Mouse (Mus musculus) ES-Bruce4 (cell line): ENCODE measurements at regions not wholly inside any gene's neighbourhood (a gene's known extent, or its start where the extent isn't known, plus 50 kb on each side); places are given as distances from the start of the nearest gene placed in this dataset.

ENCODE experiments used
- H3K27ac ChIP-seq: 2 replicates; pipeline ENCODE4 v1.5.1; 2012; ENCODE audit warnings: low read length, inconsistent platforms; ENCODE audit not compliant: insufficient read depth
- H3K27me3 ChIP-seq: 2 replicates; pipeline ENCODE4 v1.6.1; 2012; ENCODE audit warnings: mild to moderate bottlenecking, low read length, inconsistent platforms; ENCODE audit not compliant: control insufficient read depth, poor library complexity, insufficient read depth, severe bottlenecking
- H3K36me3 ChIP-seq: 2 replicates; pipeline ENCODE4 v1.6.1; 2012; ENCODE audit warnings: inconsistent platforms, mild to moderate bottlenecking, low read length, moderate library complexity; ENCODE audit not compliant: control insufficient read depth, poor library complexity, insufficient read depth, severe bottlenecking
- H3K4me1 ChIP-seq: one replicate; pipeline ENCODE4 v1.8.1; 2011; ENCODE audit warnings: low read length; ENCODE audit not compliant: control insufficient read depth, insufficient read depth
- H3K4me3 ChIP-seq: 2 replicates; pipeline ENCODE4 v1.5.1; 2011; ENCODE audit warnings: low read depth, mild to moderate bottlenecking, low read length
- H3K9ac ChIP-seq: 2 replicates; pipeline ENCODE4 v1.6.1; 2012; ENCODE audit warnings: low read depth, mild to moderate bottlenecking, inconsistent platforms; ENCODE audit not compliant: poor library complexity, severe bottlenecking
- H3K9me3 ChIP-seq: replicated peaks from 2 replicates; pipeline ENCODE4 v1.6.1; 2012; ENCODE audit warnings: mild to moderate bottlenecking, low read length, inconsistent platforms; ENCODE audit not compliant: control insufficient read depth, poor library complexity, insufficient read depth, severe bottlenecking
- CTCF ChIP-seq: IDR thresholded peaks from one replicate; pipeline ENCODE4 v1.8.1; 2011; ENCODE audit warnings: low read depth, low read length
- EP300 ChIP-seq: IDR thresholded peaks from 2 replicates; pipeline ENCODE4 v1.6.1; 2011; ENCODE audit warnings: low read depth, low read length; ENCODE audit not compliant: insufficient read depth
- POLR2A ChIP-seq: IDR thresholded peaks from one replicate; pipeline ENCODE4 v1.8.1; 2011; ENCODE audit warnings: low read length; ENCODE audit not compliant: insufficient read depth

- TF ChIP-seq POLR2A (no peak), CTCF (no peak), EP300 (no peak)
- H3K4me1 ChIP-seq, result no peaks in the 10 kb centered on the region
- H3K36me3 ChIP-seq, result no peaks in the 10 kb centered on the region
- H3K9me3 ChIP-seq, result no peaks in the 10 kb centered on the region
- H3K9ac ChIP-seq, result no peak overlapping the region
- H3K27me3 ChIP-seq, result no peaks in the 10 kb centered on the region
- no peak overlapping the region for H3K4me3 ChIP-seq
- no peak overlapping the region for H3K27ac ChIP-seq
Observed at GRCm38 (mm10) chr2:63472248-63472647, 288.2 kb upstream of the Kcnh7 start.

GRCm38 (mm10) chr2:63459112-63459511 is 275.0 kb upstream of the Kcnh7 start:
- no peaks in the 10 kb centered on the region for H3K36me3 ChIP-seq
- no peak for TF ChIP-seq EP300
- TF ChIP-seq POLR2A, result no peak
- no peak for TF ChIP-seq CTCF
- H3K27ac ChIP-seq, result no peak overlapping the region

GRCm38 (mm10) chr2:63454263-63455011 is 270.4 kb upstream of the Kcnh7 start:
- H3K9me3 ChIP-seq, result no peaks in the 10 kb centered on the region
- TF ChIP-seq POLR2A (no peak), EP300 (no peak), CTCF (no peak)
- no peaks in the 10 kb centered on the region for H3K36me3 ChIP-seq
- H3K9ac ChIP-seq, result no peak overlapping the region
- no peaks in the 10 kb centered on the region for H3K4me1 ChIP-seq
- no peaks in the 10 kb centered on the region for H3K27me3 ChIP-seq
- no peak overlapping the region for H3K4me3 ChIP-seq
- no peak overlapping the region for H3K27ac ChIP-seq

More at GRCm38 (mm10) chr2:63459112-63459511, 275.0 kb upstream of the Kcnh7 start:
- no peak overlapping the region for H3K4me3 ChIP-seq
- no peak overlapping the region for H3K9ac ChIP-seq
- no peaks in the 10 kb centered on the region for H3K9me3 ChIP-seq
- no peaks in the 10 kb centered on the region for H3K4me1 ChIP-seq
- H3K27me3 ChIP-seq, result no peaks in the 10 kb centered on the region

- Histone ChIP-seq H3K27ac (no peak overlapping the region), H3K27me3 (no peaks in the 10 kb centered on the region), H3K9ac (no peak overlapping the region), H3K36me3 (no peaks in the 10 kb centered on the region), H3K9me3 (no peaks in the 10 kb centered on the region), H3K4me1 (no peaks in the 10 kb centered on the region), H3K4me3 (no peak overlapping the region)
- TF ChIP-seq CTCF (no peak), POLR2A (no peak), EP300 (no peak)
Observed at GRCm38 (mm10) chr2:63452891-63453290, 268.8 kb upstream of the Kcnh7 start.

DNA sequence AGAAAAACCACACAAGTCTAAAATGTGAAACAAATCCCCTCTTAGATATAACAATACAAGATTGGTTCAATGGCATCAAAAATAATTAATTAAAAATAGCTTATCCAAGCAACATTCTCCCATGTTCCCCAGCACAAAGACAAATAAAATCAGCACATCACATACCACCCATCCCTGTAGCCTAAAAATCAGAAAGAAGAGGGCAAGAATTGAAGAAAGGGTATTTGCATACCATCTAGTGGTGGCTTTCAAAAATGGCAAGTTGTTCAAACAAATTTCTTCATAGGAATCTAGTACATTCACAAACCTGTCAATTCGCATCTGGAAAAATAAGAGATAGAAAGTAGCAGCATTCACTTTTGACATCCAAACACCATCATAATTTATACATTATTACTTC is 268.1 kb upstream of the Kcnh7 start:
- H3K27ac ChIP-seq, result no peak overlapping the region
- H3K4me3 ChIP-seq, result no peak overlapping the region
- H3K27me3 ChIP-seq, result no peaks in the 10 kb centered on the region
- no peak for TF ChIP-seq CTCF
- TF ChIP-seq EP300, result no peak
- TF ChIP-seq POLR2A, result no peak
- H3K4me1 ChIP-seq, result no peaks in the 10 kb centered on the region
- H3K36me3 ChIP-seq, result no peaks in the 10 kb centered on the region
- H3K9me3 ChIP-seq, result no peaks in the 10 kb centered on the region
- H3K9ac ChIP-seq, result no peak overlapping the region

- no peaks in the 10 kb centered on the region for H3K27me3 ChIP-seq
- TF ChIP-seq CTCF (no peak), POLR2A (no peak), EP300 (no peak)
Observed at GRCm38 (mm10) chr2:63434327-63434726, 250.2 kb upstream of the Kcnh7 start.

More at GRCm38 (mm10) chr2:63434327-63434726, 250.2 kb upstream of the Kcnh7 start:
- Histone ChIP-seq H3K4me3 (no peak overlapping the region), H3K36me3 (no peaks in the 10 kb centered on the region), H3K9ac (no peak overlapping the region), H3K4me1 (no peaks in the 10 kb centered on the region), H3K27ac (no peak overlapping the region), H3K9me3 (no peaks in the 10 kb centered on the region)
